In genomic region chr11:19829564-19830279, GRCm38 (mm10) we compare ENCODE assay signal across 8 mouse cellular contexts.
A peak's percentile ranks its signal among the peaks of the same experiment; 100 is the strongest.
DNase-seq lines count a peak whose midpoint lies in the region; ATAC-seq and TF ChIP-seq lines count a peak whose summit lies in the region.

No protein-coding gene starts in this region.

- H3K36me3 ChIP-seq in kidney, embryonic 16.5 days (ENCODE audit: insufficient read depth, low read length): no peaks in the 10 kb centered on the region
- H3K36me3 ChIP-seq in C2C12 (ENCODE audit: control insufficient read depth, insufficient read depth) (no peaks in the 10 kb centered on the region), ES-E14 (ENCODE audit: control insufficient read depth, insufficient read depth, low read length, poor library complexity, severe bottlenecking) (no peaks in the 10 kb centered on the region)

- peak overlapping the region; percentile 3 for H3ac ChIP-seq in C2C12 (ENCODE audit: control insufficient read depth, insufficient read length, low read depth)

- TF ChIP-seq CTCF in C2C12 (IDR thresholded peaks at IDR 0.05; ENCODE audit: control insufficient read depth, insufficient read depth, insufficient read length): no peak
- no peak for TF ChIP-seq CTCF in lung, adult 2 months (IDR thresholded peaks at IDR 0.05; ENCODE audit: insufficient read depth, low read length)

- peaks cover 18% of the 10 kb centered on the region; the same call in 1 of the 2 replicates for H3K4me1 ChIP-seq in kidney, embryonic 16.5 days (ENCODE audit: insufficient read depth, low read length)
- peaks cover 7 to 20% of the 10 kb centered on the region in 2 experiments; a peak in 2 of 4 replicates for H3K4me1 ChIP-seq in ES-E14 (ENCODE audit: control insufficient read depth in 2 of 2, insufficient read depth in 2 of 2, low read length in 2 of 2, poor library complexity in 1 of 2)
- H3K4me1 ChIP-seq in lung, adult 2 months (ENCODE audit: control insufficient read depth, insufficient read depth, low read length): peaks cover 3% of the 10 kb centered on the region; the same call in 1 of the 2 replicates

- H3K9ac ChIP-seq in kidney, embryonic 16.5 days (replicated peaks; ENCODE audit: low read length): no peak overlapping the region
- H3K9ac ChIP-seq in ES-E14 (ENCODE audit: insufficient read depth, low read depth, low read length, poor library complexity, severe bottlenecking): no peak overlapping the region; the same call in 1 of the 2 replicates

- in situ Hi-C loops in ES-E14 (cut with MboI; ENCODE audit: low sequenced_read_pairs in 2 of 2, unreplicated experiment in 2 of 2): loop anchor here (10.0 kb wide), 2 partner anchors 205 to 235 kb away; no protein-coding TSS in a partner anchor

- H3K4me3 ChIP-seq in kidney, embryonic 16.5 days (ENCODE audit: low read length): no peak overlapping the region
- H3K4me3 ChIP-seq in C2C12 (ENCODE audit: insufficient read depth, poor library complexity, severe bottlenecking) (no peak overlapping the region), ES-E14 (ENCODE audit: insufficient read depth in 1 of 2, low read depth in 1 of 2, low read length in 2 of 2, poor library complexity in 1 of 2, severe bottlenecking in 1 of 2) (peak overlapping the region in 1 of 2 experiments; percentile 7; a peak in 1 of 4 replicates)
- no peak overlapping the region for H3K4me3 ChIP-seq in lung, adult 2 months (replicated peaks; ENCODE audit: extremely low read depth, low read depth, low read length)

- no peaks in the 10 kb centered on the region for H3K27me3 ChIP-seq in kidney, embryonic 16.5 days (ENCODE audit: insufficient read depth, low read length)
- no peaks in the 10 kb centered on the region for H3K27me3 ChIP-seq in C2C12 (ENCODE audit: control insufficient read depth, insufficient read depth, insufficient read length)

- peak overlapping the region; percentile 27; the same call in 1 of the 2 replicates for H3K27ac ChIP-seq in kidney, embryonic 16.5 days (ENCODE audit: low read length)
- peak overlapping the region; percentile 11; the same call in 1 of the 2 replicates for H3K27ac ChIP-seq in ES-E14 (ENCODE audit: insufficient read depth, low read depth, low read length, poor library complexity, severe bottlenecking)

- ATAC-seq in kidney, embryonic 16.5 days (ENCODE audit: low FRiP score, low TSS enrichment): no peak
- peak; percentile 27 for ATAC-seq in inflammation-experienced regulatory T-cells, adult 6 months

- no peaks in the 10 kb centered on the region for H3K79me3 ChIP-seq in C2C12 (ENCODE audit: low read depth)

- no peak for TF ChIP-seq POLR2A in lung, adult 2 months (IDR thresholded peaks at IDR 0.05; ENCODE audit: borderline replicate concordance, extremely low read depth, low read depth, low read length)

- no peaks in the 10 kb centered on the region for H3K9me3 ChIP-seq in kidney, embryonic 16.5 days (ENCODE audit: low read length)
- no peaks in the 10 kb centered on the region for H3K9me3 ChIP-seq in ES-E14 (ENCODE audit: control insufficient read depth, insufficient read depth, low read depth, low read length)

- H3K79me2 ChIP-seq in C2C12 (ENCODE audit: control insufficient read depth, insufficient read depth): no peaks in the 10 kb centered on the region

- no peak overlapping the region for H3K4me2 ChIP-seq in kidney, embryonic 16.5 days (replicated peaks; ENCODE audit: low read depth, low read length)

- WGBS in kidney, embryonic 16.5 days: 41% methylated on average over 9 of the region's 9 CpGs
- WGBS in lung, adult 2 months: 53% methylated on average over 9 of the region's 9 CpGs

- no peak for DNase-seq in kidney, postnatal 14 days
- DNase-seq in ES-E14 (ENCODE audit: low read depth, low spot score): no peak
- DNase-seq in layer of hippocampus, adult 9-11 months: no peak
- DNase-seq in lung, adult 2 months: no peak
- no peak for DNase-seq in left cerebral cortex, adult 9 months (ENCODE audit: low spot score in 2 of 2)

TF ChIP-seq in C2C12, 6 proteins besides CTCF, POLR2A, EP300 and RAD21:
- TF ChIP-seq USF1 (IDR thresholded peaks at IDR 0.05; ENCODE audit: low read depth) (no peak), MAX (IDR thresholded peaks at IDR 0.05) (no peak), FOSL1 (IDR thresholded peaks at IDR 0.05; ENCODE audit: insufficient read depth, low read length, poor library complexity, severe bottlenecking) (no peak), CEBPB (IDR thresholded peaks at IDR 0.05; ENCODE audit: low read depth) (no peak), MYOD1 (IDR thresholded peaks at IDR 0.05; ENCODE audit: control insufficient read depth, insufficient read length, low read depth) (no peak), MYOG (IDR thresholded peaks at IDR 0.05; ENCODE audit: control insufficient read depth, extremely low read depth, insufficient read length) (no peak)

TF ChIP-seq in ES-E14, 5 proteins besides CTCF, POLR2A, EP300 and RAD21:
- no peak for TF ChIP-seq ZC3H11A (IDR thresholded peaks at IDR 0.05; ENCODE audit: borderline replicate concordance, low read depth, low read length)
- no peak for TF ChIP-seq ZNF384 (IDR thresholded peaks at IDR 0.05; ENCODE audit: low read depth, low read length)
- no peak for TF ChIP-seq MAFK (IDR thresholded peaks at IDR 0.05; ENCODE audit: insufficient read depth, low read depth, low read length)
- TF ChIP-seq HCFC1 (IDR thresholded peaks at IDR 0.05; ENCODE audit: borderline replicate concordance, insufficient read depth, low read length): no peak
- TF ChIP-seq CHD2 (IDR thresholded peaks at IDR 0.05; ENCODE audit: low read depth, low read length): no peak
